ENCODE assay signal across 9 mouse cellular contexts in the genomic region with DNA sequence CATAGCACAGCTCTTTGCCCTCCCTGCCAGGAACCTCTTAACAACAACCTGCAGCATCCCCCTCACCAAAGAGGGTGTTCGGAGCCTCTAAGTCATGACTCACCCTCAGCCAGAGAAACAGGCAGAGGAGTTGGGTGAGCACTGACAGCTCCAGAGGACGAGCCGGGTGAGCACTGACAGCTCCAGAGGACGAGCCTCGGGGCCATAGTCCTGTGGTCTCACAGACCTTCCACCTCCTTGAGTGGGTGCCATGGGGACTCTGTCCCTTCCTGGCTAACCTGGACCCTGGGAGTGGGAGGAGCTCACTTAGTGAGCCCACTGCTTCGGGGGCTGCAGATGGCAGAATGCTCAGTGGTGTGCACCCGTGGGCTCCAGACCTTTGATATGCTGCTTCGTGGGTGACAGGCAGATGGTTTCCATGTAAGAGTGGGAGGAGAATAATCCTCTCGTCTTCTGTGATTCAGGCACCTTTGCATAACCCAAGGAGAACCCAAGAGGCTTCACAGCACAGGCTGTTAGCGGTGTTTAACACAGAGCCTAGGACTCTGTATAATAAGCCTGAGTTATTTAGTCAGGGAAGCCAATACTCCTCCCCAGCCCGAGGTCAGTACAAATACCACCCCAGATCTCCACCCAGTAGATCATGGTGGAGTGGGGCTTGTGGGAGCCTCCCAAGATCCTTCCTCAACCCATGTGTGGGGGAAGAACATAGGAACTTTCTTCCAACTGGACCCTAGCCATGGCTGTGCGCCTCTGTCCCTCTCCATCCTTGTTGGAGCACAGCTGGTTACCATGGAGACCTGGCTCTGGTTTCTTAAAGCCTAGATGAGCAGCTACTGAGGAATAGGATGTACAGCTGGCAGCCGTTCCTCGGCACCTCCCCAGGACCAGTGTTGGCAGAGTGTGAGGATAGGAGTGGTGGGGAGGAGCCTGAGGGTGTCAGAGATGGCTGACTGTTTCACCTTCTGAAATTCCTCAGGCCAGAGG. TPM values are rescaled to one million over a fixed set of nuclear protein-coding genes. Genes with fewer than 3 reads are reported as not detected.
DNase-seq lines count a peak whose midpoint lies in the region; ATAC-seq and TF ChIP-seq lines count a peak whose summit lies in the region.
"Had no signal": no experiment of that assay in that cellular context is flagged by ENCODE, and none has a peak within 500 bp of the region (broad histone marks: within the 10 kb centered on the region; RNA-seq: fewer than 3 reads in every experiment).

No protein-coding gene starts in this region.

- no peak overlapping the region for H3K4me2 ChIP-seq in heart, embryonic 11.5 days

- H3K27ac ChIP-seq in heart, embryonic 11.5 days (ENCODE audit: low read depth, low read length), result no peak overlapping the region

- TF ChIP-seq CTCF in lung, adult 2 months (IDR thresholded peaks at IDR 0.05; ENCODE audit: insufficient read depth, low read length), result no peak

- WGBS in lung, adult 2 months, result 47% methylated on average over 14 of the region's 14 CpGs
- WGBS in heart, embryonic 11.5 days (ENCODE audit: insufficient replicate concordance), result 55% methylated on average over 14 of the region's 14 CpGs

- no peaks in the 10 kb centered on the region for H3K36me3 ChIP-seq in heart, embryonic 11.5 days (ENCODE audit: control insufficient read depth, insufficient read depth, low read length)

- peaks cover 8% of the 10 kb centered on the region; the same call in 1 of the 2 replicates for H3K27me3 ChIP-seq in heart, embryonic 11.5 days (ENCODE audit: control insufficient read depth, insufficient read depth, low read length)

- H3K4me3 ChIP-seq in lung, adult 2 months (replicated peaks; ENCODE audit: extremely low read depth, low read depth, low read length), result no peak overlapping the region
- H3K4me3 ChIP-seq in heart, embryonic 11.5 days (ENCODE audit: low read depth, low read length), result no peak overlapping the region

- TF ChIP-seq POLR2A in lung, adult 2 months (IDR thresholded peaks at IDR 0.05; ENCODE audit: borderline replicate concordance, extremely low read depth, low read depth, low read length), result no peak

- peak; percentile 47 to 55 for DNase-seq in lung, adult 18-20 months
- no peak for DNase-seq in lung, adult 2 months
- peak; percentile 55 to 64 for DNase-seq in layer of hippocampus, postnatal 36 days
- DNase-seq in right cerebral cortex, postnatal 14 days, result peak; percentile 56
- no peak for DNase-seq in B cell, adult 2 months
- no peak for DNase-seq in thymus, postnatal 25 days
- DNase-seq in cerebellum, adult 11-12 months, result no peak

- H3K9me3 ChIP-seq in heart, embryonic 11.5 days (replicated peaks; ENCODE audit: control insufficient read depth, low read length), result no peaks in the 10 kb centered on the region

- no peak for ATAC-seq in heart, embryonic 11.5 days (replicated peaks; ENCODE audit: insufficient number of reproducible peaks, low FRiP score, low TSS enrichment)

- H3K9ac ChIP-seq in heart, embryonic 11.5 days (ENCODE audit: low read depth, low read length), result 0 out of 2 replicates have a peak overlapping the region, but pooled peaks have one; percentile 28

- H3K4me1 ChIP-seq in lung, adult 2 months (ENCODE audit: control insufficient read depth, insufficient read depth, low read length), result no peaks in the 10 kb centered on the region
- H3K4me1 ChIP-seq in heart, embryonic 11.5 days (ENCODE audit: control insufficient read depth, insufficient read depth, low read length), result no peaks in the 10 kb centered on the region

RNA-seq across cellular contexts. Expression of a gene that starts 22.1 kb away (rescaled TPM):
- 0.70 and 0.91 TPM in 2 replicates for polyA plus RNA-seq in lung, adult 2 months (2012; rRNA removed)
- polyA plus RNA-seq in heart, embryonic 11.5 days (2014; fragmentation: Nextera tagmentation; extraction: Ambion mirVana), result 0.44 and 0.61 TPM in 2 replicates
- total RNA-seq in layer of hippocampus, postnatal 36 days (2021), result 10 to 100 TPM; 17.8 to 18.3 TPM

RNA-seq across cellular contexts. Expression of a gene that starts 22.1 kb away (rescaled TPM):
- 0.22 and 0.28 TPM in 2 replicates for polyA plus RNA-seq in lung, adult 2 months (2012; rRNA removed)
- polyA plus RNA-seq in heart, embryonic 11.5 days (2014; fragmentation: Nextera tagmentation; extraction: Ambion mirVana), result 0.24 and 0.31 TPM in 2 replicates
- total RNA-seq in layer of hippocampus, postnatal 36 days (2021), result 10 to 100 TPM; 45.3 to 51.4 TPM
- total RNA-seq: heart, postnatal 36 days had no signal

RNA-seq across cellular contexts. Expression of a gene that starts 32.2 kb away (rescaled TPM):
- polyA plus RNA-seq in lung, adult 2 months (2012; rRNA removed), result 194 and 198 TPM in 2 replicates
- 269 and 310 TPM in 2 replicates for polyA plus RNA-seq in heart, embryonic 11.5 days (2014; fragmentation: Nextera tagmentation; extraction: Ambion mirVana)
- total RNA-seq in layer of hippocampus, postnatal 36 days (2021), result 10 to 100 TPM; 95.5 to 96.8 TPM

RNA-seq across cellular contexts. Expression of a gene that starts 53.8 kb away (rescaled TPM):
- 178 and 182 TPM in 2 replicates for polyA plus RNA-seq in lung, adult 2 months (2012; rRNA removed)
- 22.9 and 30.9 TPM in 2 replicates for polyA plus RNA-seq in heart, embryonic 11.5 days (2014; fragmentation: Nextera tagmentation; extraction: Ambion mirVana)
- 100 to 1,000 TPM; 228 to 239 TPM for total RNA-seq in layer of hippocampus, postnatal 36 days (2021)

RNA-seq across cellular contexts. Expression of a gene that starts 56.2 kb away (rescaled TPM):
- 53.4 and 78.4 TPM in 2 replicates for polyA plus RNA-seq in lung, adult 2 months (2012; rRNA removed)
- polyA plus RNA-seq in heart, embryonic 11.5 days (2014; fragmentation: Nextera tagmentation; extraction: Ambion mirVana), result 105 and 107 TPM in 2 replicates
- total RNA-seq in layer of hippocampus, postnatal 36 days (2021), result 100 to 1,000 TPM; 178 to 183 TPM

Comparison
In these comparisons a context has a peak if more than half of its experiments do, and no peak if none do; other contexts are left out.
1. DNase-seq: peak in lung, adult 18-20 months (2 of 2), layer of hippocampus, postnatal 36 days (2 of 2) and right cerebral cortex, postnatal 14 days (single experiment); none in lung, adult 2 months (single experiment), B cell, adult 2 months (0 of 2), thymus, postnatal 25 days (single experiment) and cerebellum, adult 11-12 months (single experiment).